Mouse (Mus musculus): ENCODE data around the gene Prkce. TPM values are rescaled to one million over a fixed set of nuclear protein-coding genes. Genes with fewer than 3 reads are reported as not detected.
A peak's percentile ranks its signal among the peaks of the same experiment; 100 is the strongest.

The Prkce gene
- polyA plus RNA-seq, 1 experiment: 21.8 TPM

- no peak for DNase-seq (ENCODE audit: low read depth)
- TF ChIP-seq POLR2A (IDR thresholded peaks at IDR 0.05; ENCODE audit: borderline replicate concordance, extremely low read depth, insufficient read depth, insufficient read length, poor library complexity, severe bottlenecking) (no peak), CTCF (IDR thresholded peaks at IDR 0.05; ENCODE audit: borderline replicate concordance, extremely low read depth, insufficient read depth, insufficient read length) (no peak)
Measured at GRCm38 (mm10) chr17:86226635-86227034, 59.0 kb downstream of the Prkce start.

- TF ChIP-seq POLR2A (IDR thresholded peaks at IDR 0.05; ENCODE audit: borderline replicate concordance, extremely low read depth, insufficient read depth, insufficient read length, poor library complexity, severe bottlenecking) (no peak), CTCF (IDR thresholded peaks at IDR 0.05; ENCODE audit: borderline replicate concordance, extremely low read depth, insufficient read depth, insufficient read length) (no peak)
- no peak for DNase-seq (ENCODE audit: low read depth)
Measured at GRCm38 (mm10) chr17:86227389-86227788, 59.8 kb downstream of the Prkce start.

GRCm38 (mm10) chr17:86228850-86229249 lies 61.3 kb downstream of the Prkce start:
- DNase-seq (ENCODE audit: low read depth): no peak
- TF ChIP-seq CTCF (IDR thresholded peaks at IDR 0.05; ENCODE audit: borderline replicate concordance, extremely low read depth, insufficient read depth, insufficient read length) (no peak), POLR2A (IDR thresholded peaks at IDR 0.05; ENCODE audit: borderline replicate concordance, extremely low read depth, insufficient read depth, insufficient read length, poor library complexity, severe bottlenecking) (no peak)

- no peak for DNase-seq (ENCODE audit: low read depth)
- TF ChIP-seq CTCF (IDR thresholded peaks at IDR 0.05; ENCODE audit: borderline replicate concordance, extremely low read depth, insufficient read depth, insufficient read length) (no peak), POLR2A (IDR thresholded peaks at IDR 0.05; ENCODE audit: borderline replicate concordance, extremely low read depth, insufficient read depth, insufficient read length, poor library complexity, severe bottlenecking) (no peak)
Measured at GRCm38 (mm10) chr17:86230141-86230633, 62.6 kb downstream of the Prkce start.

GRCm38 (mm10) chr17:86231741-86232179 lies 64.2 kb downstream of the Prkce start:
- DNase-seq (ENCODE audit: low read depth): peak; percentile 84
- TF ChIP-seq CTCF (IDR thresholded peaks at IDR 0.05; ENCODE audit: borderline replicate concordance, extremely low read depth, insufficient read depth, insufficient read length): no peak
- no peak for TF ChIP-seq POLR2A (IDR thresholded peaks at IDR 0.05; ENCODE audit: borderline replicate concordance, extremely low read depth, insufficient read depth, insufficient read length, poor library complexity, severe bottlenecking)

GRCm38 (mm10) chr17:86232248-86232647 lies 64.7 kb downstream of the Prkce start:
- TF ChIP-seq CTCF (IDR thresholded peaks at IDR 0.05; ENCODE audit: borderline replicate concordance, extremely low read depth, insufficient read depth, insufficient read length): no peak
- no peak for TF ChIP-seq POLR2A (IDR thresholded peaks at IDR 0.05; ENCODE audit: borderline replicate concordance, extremely low read depth, insufficient read depth, insufficient read length, poor library complexity, severe bottlenecking)

GRCm38 (mm10) chr17:86234587-86235150 lies 67.1 kb downstream of the Prkce start:
- TF ChIP-seq POLR2A (IDR thresholded peaks at IDR 0.05; ENCODE audit: borderline replicate concordance, extremely low read depth, insufficient read depth, insufficient read length, poor library complexity, severe bottlenecking) (no peak), CTCF (IDR thresholded peaks at IDR 0.05; ENCODE audit: borderline replicate concordance, extremely low read depth, insufficient read depth, insufficient read length) (no peak)
- peak; percentile 75 for DNase-seq (ENCODE audit: low read depth)

More at GRCm38 (mm10) chr17:86232248-86232647, 64.7 kb downstream of the Prkce start:
- DNase-seq (ENCODE audit: low read depth): peak; percentile 47

GRCm38 (mm10) chr17:86236026-86236712 lies 68.6 kb downstream of the Prkce start:
- DNase-seq (ENCODE audit: low read depth): no peak
- TF ChIP-seq POLR2A (IDR thresholded peaks at IDR 0.05; ENCODE audit: borderline replicate concordance, extremely low read depth, insufficient read depth, insufficient read length, poor library complexity, severe bottlenecking): no peak
- no peak for TF ChIP-seq CTCF (IDR thresholded peaks at IDR 0.05; ENCODE audit: borderline replicate concordance, extremely low read depth, insufficient read depth, insufficient read length)

GRCm38 (mm10) chr17:86236861-86237763 lies 69.5 kb downstream of the Prkce start:
- TF ChIP-seq CTCF (IDR thresholded peaks at IDR 0.05; ENCODE audit: borderline replicate concordance, extremely low read depth, insufficient read depth, insufficient read length) (no peak), POLR2A (IDR thresholded peaks at IDR 0.05; ENCODE audit: borderline replicate concordance, extremely low read depth, insufficient read depth, insufficient read length, poor library complexity, severe bottlenecking) (no peak)
- no peak for DNase-seq (ENCODE audit: low read depth)

- TF ChIP-seq POLR2A (IDR thresholded peaks at IDR 0.05; ENCODE audit: borderline replicate concordance, extremely low read depth, insufficient read depth, insufficient read length, poor library complexity, severe bottlenecking): no peak
- TF ChIP-seq CTCF (IDR thresholded peaks at IDR 0.05; ENCODE audit: borderline replicate concordance, extremely low read depth, insufficient read depth, insufficient read length): no peak
- no peak for DNase-seq (ENCODE audit: low read depth)
Measured at GRCm38 (mm10) chr17:86242291-86242690, 74.7 kb downstream of the Prkce start.

GRCm38 (mm10) chr17:86243109-86243527 lies 75.5 kb downstream of the Prkce start:
- DNase-seq (ENCODE audit: low read depth): no peak
- TF ChIP-seq POLR2A (IDR thresholded peaks at IDR 0.05; ENCODE audit: borderline replicate concordance, extremely low read depth, insufficient read depth, insufficient read length, poor library complexity, severe bottlenecking) (no peak), CTCF (IDR thresholded peaks at IDR 0.05; ENCODE audit: borderline replicate concordance, extremely low read depth, insufficient read depth, insufficient read length) (no peak)

Data from brain, embryonic 14.5 days (tissue).